23 mouse cellular contexts compared by ENCODE assay signal in the genomic region with DNA sequence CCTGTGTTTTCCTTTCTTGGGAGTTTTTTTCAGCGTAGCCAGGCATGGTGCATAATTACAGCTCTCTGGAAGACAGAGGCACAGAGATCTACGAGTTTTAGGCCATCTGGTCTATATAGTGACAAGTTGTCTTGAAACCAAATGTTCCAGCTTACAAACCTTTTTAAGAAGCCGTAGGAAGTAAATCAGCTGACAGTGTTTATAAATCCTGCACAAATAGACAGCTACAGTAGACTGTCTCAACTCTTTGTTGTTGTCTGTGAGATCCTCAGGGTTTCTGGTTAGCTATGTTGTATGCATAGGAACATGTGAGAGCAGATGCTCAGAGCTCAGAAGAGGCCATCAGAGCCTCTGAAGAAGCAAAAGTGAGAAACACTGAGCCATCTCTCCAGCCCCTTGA. TPM values are rescaled to one million over a fixed set of nuclear protein-coding genes. Genes with fewer than 3 reads are reported as not detected.
DNase-seq lines count a peak whose midpoint lies in the region; ATAC-seq and TF ChIP-seq lines count a peak whose summit lies in the region.
"Had no signal": no experiment of that assay in that cellular context is flagged by ENCODE, and none has a peak within 500 bp of the region (broad histone marks: within the 10 kb centered on the region; RNA-seq: fewer than 3 reads in every experiment).

No protein-coding gene starts in this region.

- no peaks in the 10 kb centered on the region for H3K27me3 ChIP-seq in forebrain, embryonic 16.5 days (replicated peaks; ENCODE audit: control insufficient read depth, insufficient read depth, low read length)
- peaks cover 17% of the 10 kb centered on the region for H3K27me3 ChIP-seq in forebrain, embryonic 10.5 days (ENCODE audit: poor library complexity, severe bottlenecking)
- no peaks in the 10 kb centered on the region for H3K27me3 ChIP-seq in stomach, embryonic 16.5 days (ENCODE audit: control insufficient read depth, insufficient read depth, low read length)

- intact Hi-C loops in left cerebral cortex, postnatal 25 days (cut with DNase I), result no loop called here

- peaks cover 4% of the 10 kb centered on the region for H3K4me1 ChIP-seq in forebrain, embryonic 16.5 days (replicated peaks; ENCODE audit: control insufficient read depth, insufficient read depth, low read length)
- peaks cover 8% of the 10 kb centered on the region for H3K4me1 ChIP-seq in forebrain, embryonic 10.5 days
- peaks cover 14% of the 10 kb centered on the region; the same call in 1 of the 2 replicates for H3K4me1 ChIP-seq in stomach, embryonic 16.5 days (ENCODE audit: control insufficient read depth, insufficient read depth, low read length)

- no peak overlapping the region for H3K4me2 ChIP-seq in forebrain, embryonic 16.5 days (ENCODE audit: low read length)
- no peak overlapping the region for H3K4me2 ChIP-seq in stomach, embryonic 16.5 days (ENCODE audit: low read depth, low read length)
- H3K4me2 ChIP-seq: heart, embryonic 15.5 days; midbrain, embryonic 12.5 days had no signal

- ATAC-seq in forebrain, embryonic 16.5 days, result peak; percentile 34; the same call in 1 of the 2 replicates
- ATAC-seq in stomach, embryonic 16.5 days (ENCODE audit: insufficient read depth, low FRiP score), result no peak
- ATAC-seq: hindbrain, embryonic 16.5 days had no signal

- no peaks in the 10 kb centered on the region for H3K9me3 ChIP-seq in forebrain, embryonic 16.5 days (ENCODE audit: control insufficient read depth, low read length)
- no peaks in the 10 kb centered on the region for H3K9me3 ChIP-seq in forebrain, embryonic 10.5 days
- H3K9me3 ChIP-seq in stomach, embryonic 16.5 days (replicated peaks; ENCODE audit: control insufficient read depth, low read length), result no peaks in the 10 kb centered on the region
- H3K9me3 ChIP-seq: heart, embryonic 15.5 days; midbrain, embryonic 12.5 days had no signal

- H3K27ac ChIP-seq in forebrain, embryonic 16.5 days (ENCODE audit: low read length), result 0 out of 2 replicates have a peak overlapping the region, but pooled peaks have one; percentile 6
- no peak overlapping the region for H3K27ac ChIP-seq in forebrain, embryonic 10.5 days
- H3K27ac ChIP-seq in stomach, embryonic 16.5 days (ENCODE audit: low read length), result peak overlapping the region; percentile 53
- H3K27ac ChIP-seq: heart, embryonic 15.5 days; midbrain, embryonic 12.5 days had no signal

- 63% methylated on average over 3 of the region's 3 CpGs for WGBS in forebrain, embryonic 16.5 days
- 90% methylated on average over 3 of the region's 3 CpGs for WGBS in forebrain, embryonic 10.5 days
- WGBS in stomach, embryonic 16.5 days, result 59% methylated on average over 3 of the region's 3 CpGs

- TF ChIP-seq CTCF in brain, embryonic 14.5 days (IDR thresholded peaks at IDR 0.05; ENCODE audit: borderline replicate concordance, extremely low read depth, insufficient read depth, insufficient read length), result no peak

- no peak overlapping the region for H3K9ac ChIP-seq in forebrain, embryonic 16.5 days (replicated peaks; ENCODE audit: low read depth, low read length)
- H3K9ac ChIP-seq in stomach, embryonic 16.5 days (ENCODE audit: low read length), result no peak overlapping the region
- H3K9ac ChIP-seq: heart, embryonic 15.5 days; midbrain, embryonic 12.5 days had no signal

- DNase-seq in forebrain, embryonic 10.5 days (ENCODE audit: extremely low spot score, low spot score), result no peak
- DNase-seq in left cerebral cortex, postnatal 25 days (ENCODE audit: low spot score in 2 of 2), result peak; percentile 31 to 43
- no peak for DNase-seq in left cerebral cortex, adult 8-10 months (ENCODE audit: low spot score in 2 of 2)
- DNase-seq in brain, embryonic 14.5 days (ENCODE audit: low read depth), result peak; percentile 10
- DNase-seq in gastrocnemius, adult 18-20 months (ENCODE audit: low spot score), result no peak
- DNase-seq: adrenal gland, postnatal 25 days; cerebellum, adult 18-20 months; cerebellum, postnatal 25 days; gastrocnemius, postnatal 25 days; kidney, adult 9 months; kidney, postnatal 4 days; layer of hippocampus, postnatal 36 days; left cerebral cortex, postnatal 4 days; liver; right cerebral cortex, adult 18-20 months; thymus, adult 2 months had no signal

- TF ChIP-seq POLR2A in brain, embryonic 14.5 days (IDR thresholded peaks at IDR 0.05; ENCODE audit: borderline replicate concordance, extremely low read depth, insufficient read depth, insufficient read length, poor library complexity, severe bottlenecking), result no peak

- H3K36me3 ChIP-seq in forebrain, embryonic 16.5 days (ENCODE audit: control insufficient read depth, insufficient read depth), result peaks cover 10% of the 10 kb centered on the region
- H3K36me3 ChIP-seq in forebrain, embryonic 10.5 days (replicated peaks), result peaks cover 47% of the 10 kb centered on the region
- H3K36me3 ChIP-seq in stomach, embryonic 16.5 days (ENCODE audit: control insufficient read depth, insufficient read depth, low read length), result peaks cover 19% of the 10 kb centered on the region

- no peak overlapping the region for H3K4me3 ChIP-seq in forebrain, embryonic 16.5 days (replicated peaks; ENCODE audit: low read length)
- H3K4me3 ChIP-seq in forebrain, embryonic 10.5 days, result no peak overlapping the region
- no peak overlapping the region for H3K4me3 ChIP-seq in stomach, embryonic 16.5 days (replicated peaks; ENCODE audit: low read length)
- H3K4me3 ChIP-seq: heart, embryonic 15.5 days; midbrain, embryonic 12.5 days had no signal

RNA-seq across cellular contexts. Expression of a gene that starts 6.0 kb away (rescaled TPM):
- polyA plus RNA-seq in forebrain, embryonic 16.5 days (2015; fragmentation: Nextera tagmentation; extraction: Ambion mirVana), result 0.43 and 0.56 TPM in 2 replicates
- 0.06 TPM in 1 of 2 replicates, not detected in the other for polyA plus RNA-seq in forebrain, embryonic 10.5 days (2016; fragmentation: Nextera tagmentation; extraction: Ambion mirVana)
- total RNA-seq in left cerebral cortex, postnatal 25 days (2021), result 1 to 10 TPM; 3.6 to 4.4 TPM
- 1 to 10 TPM; 3.3 to 5.0 (median 4.4) TPM for total RNA-seq in left cerebral cortex, adult 8-10 months (2022)
- 0.25 and 0.74 TPM in 2 replicates for polyA plus RNA-seq in brain, embryonic 14.5 days (2012; rRNA removed)
- 294 and 300 TPM in 2 replicates for polyA plus RNA-seq in stomach, embryonic 16.5 days (2015; fragmentation: Nextera tagmentation; extraction: Ambion mirVana)
- total RNA-seq in gastrocnemius, adult 18-20 months (2021), result 10 to 100 TPM; 19.7 to 24.3 TPM
- total RNA-seq: hematopoietic stem cell, adult 5-6 weeks; monocyte, adult 5-6 weeks had no signal

RNA-seq across cellular contexts. Expression of a gene that starts 20.1 kb away (rescaled TPM):
- 206 and 213 TPM in 2 replicates for polyA plus RNA-seq in forebrain, embryonic 16.5 days (2015; fragmentation: Nextera tagmentation; extraction: Ambion mirVana)
- 141 and 149 TPM in 2 replicates for polyA plus RNA-seq in forebrain, embryonic 10.5 days (2016; fragmentation: Nextera tagmentation; extraction: Ambion mirVana)
- total RNA-seq in left cerebral cortex, postnatal 25 days (2021), result 10 to 100 TPM; 49.1 to 52.6 TPM
- 10 to 100 TPM; 45.9 to 51.1 (median 48.2) TPM for total RNA-seq in left cerebral cortex, adult 8-10 months (2022)
- polyA plus RNA-seq in brain, embryonic 14.5 days (2012; rRNA removed), result 83.0 and 95.1 TPM in 2 replicates
- 153 and 154 TPM in 2 replicates for polyA plus RNA-seq in stomach, embryonic 16.5 days (2015; fragmentation: Nextera tagmentation; extraction: Ambion mirVana)
- total RNA-seq in gastrocnemius, adult 18-20 months (2021), result 10 to 100 TPM; 68.6 to 70.6 TPM

Comparison
In these comparisons a context has a peak if more than half of its experiments do, and no peak if none do; other contexts are left out.
1. DNase-seq: peak in left cerebral cortex, postnatal 25 days (2 of 2) and brain, embryonic 14.5 days (single experiment); none in forebrain, embryonic 10.5 days (single experiment), left cerebral cortex, adult 8-10 months (0 of 2) and gastrocnemius, adult 18-20 months (single experiment).
2. RNA of a gene that starts 6.0 kb away (polyA plus RNA-seq): 294 to 300 TPM in stomach, embryonic 16.5 days; 0.25 to 0.74 TPM in brain, embryonic 14.5 days, 0.43 to 0.56 TPM in forebrain, embryonic 16.5 days and 0.06 TPM in forebrain, embryonic 10.5 days; every median in the first group is over 100 times any median in the second.